Mouse (Mus musculus) embryonic fibroblast, embryonic 13.5 days (primary cell): ENCODE measurements around the gene Cd86.

Experiments
- CTCF ChIP-seq: IDR thresholded peaks from 2 replicates; pipeline ENCODE4 v1.5.1; 2011; ENCODE audit warnings: mild to moderate bottlenecking, control low read depth, low read length, moderate library complexity, borderline replicate concordance; ENCODE audit not compliant: insufficient read depth
- POLR2A ChIP-seq: IDR thresholded peaks from 2 replicates; pipeline ENCODE4 v1.6.1; 2011; ENCODE audit warnings: low read depth, mild to moderate bottlenecking, control low read depth, low read length, moderate library complexity

GRCm38 (mm10) chr16:36571942-36572341, 93.9 kb downstream of the Cd86 start:
- TF ChIP-seq POLR2A, result no peak
- no peak for TF ChIP-seq CTCF
